Comparison of ENCODE assay signal across 10 mouse cellular contexts in the genomic region with DNA sequence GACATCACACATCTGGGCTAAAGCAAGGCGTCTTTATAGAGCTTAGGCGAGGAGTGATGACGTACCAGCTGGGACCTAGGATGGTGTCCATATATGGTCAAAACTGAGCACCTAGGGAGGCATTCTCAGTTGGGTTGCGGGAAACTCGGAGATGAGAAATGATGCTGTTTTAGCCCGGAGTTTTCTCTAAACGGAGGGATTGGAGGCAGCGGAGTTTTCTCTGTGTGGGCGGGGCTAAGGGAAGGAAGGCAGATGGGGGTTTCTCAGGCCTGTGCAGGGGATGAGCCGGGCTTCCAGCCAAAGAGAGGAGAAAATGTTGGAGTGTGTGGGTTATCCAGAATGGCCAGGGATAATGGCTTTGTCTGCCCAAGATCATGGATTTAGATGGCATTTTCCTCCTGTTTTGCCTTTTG.
DNase-seq lines count a peak whose midpoint lies in the region; ATAC-seq lines count a peak whose summit lies in the region.
"Had no signal": no experiment of that assay in that cellular context is flagged by ENCODE, and none has a peak within 500 bp of the region (broad histone marks: within the 10 kb centered on the region; RNA-seq: fewer than 3 reads in every experiment).

No protein-coding gene starts in this region.

- no peak overlapping the region for H3K4me3 ChIP-seq in liver, embryonic 12.5 days
- H3K4me3 ChIP-seq: erythroblast, embryonic 14.5 days had no signal

- no peak overlapping the region for H3K27ac ChIP-seq in liver, embryonic 12.5 days

- H3K4me2 ChIP-seq in liver, embryonic 12.5 days = no peak overlapping the region

- H3K9me3 ChIP-seq in liver, embryonic 12.5 days (replicated peaks) = no peaks in the 10 kb centered on the region

- peak; percentile 81 to 85 for DNase-seq in cerebellum, postnatal 10 days
- no peak for DNase-seq in cerebellum, adult 8-10 months
- peak; percentile 19 for DNase-seq in liver
- DNase-seq in frontal cortex, adult 2 months (ENCODE audit: extremely low spot score in 1 of 2, low spot score in 1 of 2) = peak; percentile 20 to 74
- peak; percentile 62 for DNase-seq in right cerebral cortex, adult 18-20 months
- DNase-seq in heart, adult 8-10 months (ENCODE audit: low spot score) = no peak
- DNase-seq: lung, adult 2 months had no signal

- no peaks in the 10 kb centered on the region for H3K27me3 ChIP-seq in liver, embryonic 12.5 days (replicated peaks)

- no peak for ATAC-seq in liver, embryonic 12.5 days
- no peak for ATAC-seq in monocyte, adult 5-6 weeks (replicated peaks; ENCODE audit: insufficient number of reproducible peaks, low FRiP score, low TSS enrichment, poor library complexity, severe bottlenecking)

- 61% methylated on average over 10 of the region's 10 CpGs for WGBS in liver, embryonic 12.5 days (ENCODE audit: insufficient replicate concordance)

- no peak overlapping the region for H3K9ac ChIP-seq in liver, embryonic 12.5 days

- H3K4me1 ChIP-seq in liver, embryonic 12.5 days = no peaks in the 10 kb centered on the region

- no peaks in the 10 kb centered on the region for H3K36me3 ChIP-seq in liver, embryonic 12.5 days

Comparison
In these comparisons a context has a peak if more than half of its experiments do, and no peak if none do; other contexts are left out.
1. DNase-seq: peak in cerebellum, postnatal 10 days (2 of 2), liver (single experiment), frontal cortex, adult 2 months (2 of 2) and right cerebral cortex, adult 18-20 months (single experiment); none in cerebellum, adult 8-10 months (single experiment) and heart, adult 8-10 months (single experiment).